Mouse (Mus musculus) kidney, adult 9 months (tissue): ENCODE measurements at regions not wholly inside any gene's neighbourhood (a gene's known extent, or its start where the extent isn't known, plus 50 kb on each side); places are given as distances from the start of the nearest gene placed in this dataset.
A peak's percentile ranks its signal among the peaks of the same experiment; 100 is the strongest.

Experiments
- DNase-seq: peaks from one replicate; pipeline ENCODE4 v3.0.0; 2022

GRCm38 (mm10) chr5:75248279-75248678, 96.2 kb downstream of the Pdgfra start:
- no peak for DNase-seq

GRCm38 (mm10) chr5:75249671-75250070, 97.6 kb downstream of the Pdgfra start:
- no peak for DNase-seq

- no peak for DNase-seq
Measured at GRCm38 (mm10) chr5:75253349-75253748, 101.3 kb downstream of the Pdgfra start.

GRCm38 (mm10) chr5:75253830-75254229, 101.7 kb downstream of the Pdgfra start:
- no peak for DNase-seq

GRCm38 (mm10) chr5:75256186-75256585, 104.1 kb downstream of the Pdgfra start:
- DNase-seq = peak; percentile 26

- DNase-seq = no peak
Measured at GRCm38 (mm10) chr5:75257067-75257466, 105.0 kb downstream of the Pdgfra start.

- DNase-seq = no peak
Measured at GRCm38 (mm10) chr5:75260247-75260646, 108.2 kb downstream of the Pdgfra start.

- DNase-seq = no peak
Measured at GRCm38 (mm10) chr5:75266111-75266676, 114.1 kb downstream of the Pdgfra start.

- DNase-seq = no peak
Measured at GRCm38 (mm10) chr5:75266871-75267270, 114.8 kb downstream of the Pdgfra start.

- DNase-seq = no peak
Measured at GRCm38 (mm10) chr5:75267766-75268165, 115.7 kb downstream of the Pdgfra start.

- no peak for DNase-seq
Measured at GRCm38 (mm10) chr5:75278041-75278440, 125.9 kb downstream of the Pdgfra start.

- DNase-seq = no peak
Measured at GRCm38 (mm10) chr5:75279561-75280171, 127.6 kb downstream of the Pdgfra start.

GRCm38 (mm10) chr5:75280698-75281097, 128.6 kb downstream of the Pdgfra start:
- DNase-seq = no peak

GRCm38 (mm10) chr5:75281510-75281909, 129.4 kb downstream of the Pdgfra start:
- no peak for DNase-seq

- DNase-seq = no peak
Measured at GRCm38 (mm10) chr5:75282617-75283016, 130.5 kb downstream of the Pdgfra start.

- no peak for DNase-seq
Measured at GRCm38 (mm10) chr5:75283841-75284240, 131.7 kb downstream of the Pdgfra start.

GRCm38 (mm10) chr5:75285950-75286349, 133.9 kb downstream of the Pdgfra start:
- no peak for DNase-seq

GRCm38 (mm10) chr5:75295676-75296075, 143.6 kb downstream of the Pdgfra start:
- DNase-seq = no peak

- DNase-seq = no peak
Measured at GRCm38 (mm10) chr5:75312897-75313296, 160.8 kb downstream of the Pdgfra start.

- peak; percentile 18 for DNase-seq
Measured at GRCm38 (mm10) chr5:75315956-75316355, 163.9 kb downstream of the Pdgfra start.

GRCm38 (mm10) chr5:75320536-75320935, 168.4 kb downstream of the Pdgfra start:
- DNase-seq = no peak

- no peak for DNase-seq
Measured at GRCm38 (mm10) chr5:75334050-75334449, 182.0 kb downstream of the Pdgfra start.

GRCm38 (mm10) chr5:75336454-75336853, 184.4 kb downstream of the Pdgfra start:
- no peak for DNase-seq

- no peak for DNase-seq
Measured at GRCm38 (mm10) chr5:75338439-75338838, 186.3 kb downstream of the Pdgfra start.

GRCm38 (mm10) chr5:75342599-75342998, 190.5 kb downstream of the Pdgfra start:
- DNase-seq = no peak
